Mouse (Mus musculus) liver, postnatal 0 days (tissue): ENCODE data around the gene Unc119. TPM values are rescaled to one million over a fixed set of nuclear protein-coding genes. Genes with fewer than 3 reads are reported as not detected.

ENCODE experiments used
- ATAC-seq: fragments of 200-750 bp; cut with Nextera tagmentation; 2 replicates; pipeline ENCODE4 v1.8.0; 2017; ENCODE audit warnings: mild to moderate bottlenecking, moderate library complexity
- DNase-seq: peaks from one replicate; pipeline ENCODE4 v3.0.0-alpha.2; 2016
- H3K27ac ChIP-seq: fragments of 300-500 bp; sonication (generic); 2 replicates; pipeline ENCODE4 v1.5.1; 2014; ENCODE audit warnings: antibody characterized with exemption, moderate library complexity, mild to moderate bottlenecking, low read depth
- H3K27me3 ChIP-seq: fragments of 300-500 bp; sonication (generic); 2 replicates; pipeline ENCODE4 v1.6.1; 2014; ENCODE audit warnings: low read length, control low read depth, mixed read lengths; ENCODE audit not compliant: insufficient read depth
- H3K36me3 ChIP-seq: fragments of 300-500 bp; sonication (generic); replicated peaks from 2 replicates; pipeline ENCODE4 v1.6.1; 2014; ENCODE audit warnings: mild to moderate bottlenecking, control low read depth, low read length, moderate library complexity, mixed read lengths; ENCODE audit not compliant: insufficient read depth
- H3K4me1 ChIP-seq: fragments of 300-500 bp; sonication (generic); 2 replicates; pipeline ENCODE4 v1.6.1; 2014; ENCODE audit warnings: antibody characterized with exemption, mild to moderate bottlenecking, control low read depth; ENCODE audit not compliant: insufficient read depth
- H3K4me2 ChIP-seq: fragments of 300-500 bp; sonication (generic); 2 replicates; pipeline ENCODE4 v1.6.1; 2014; ENCODE audit warnings: low read depth, mild to moderate bottlenecking, low read length, moderate library complexity, mixed read lengths
- H3K4me3 ChIP-seq: fragments of 300-500 bp; sonication (generic); 2 replicates; pipeline ENCODE4 v1.5.1; 2014; ENCODE audit warnings: low read depth, low read length
- H3K9ac ChIP-seq: fragments of 300-500 bp; sonication (generic); replicated peaks from 2 replicates; pipeline ENCODE4 v1.6.1; 2014; ENCODE audit warnings: mild to moderate bottlenecking, moderate library complexity
- H3K9me3 ChIP-seq: fragments of 300-500 bp; sonication (generic); 2 replicates; pipeline ENCODE4 v1.6.1; 2016; ENCODE audit warnings: mild to moderate bottlenecking, control low read depth, low read length, mixed read lengths
- CTCF ChIP-seq: sonication (generic); IDR thresholded peaks from 2 replicates; pipeline ENCODE4 v1.5.1; 2016; ENCODE audit warnings: antibody characterized with exemption, low read depth
- EP300 ChIP-seq: IDR thresholded peaks from 2 replicates; pipeline ENCODE4 v1.6.1; 2016; ENCODE audit warnings: antibody characterized with exemption, low read depth, mild to moderate bottlenecking
- WGBS: fragments of 180-500 bp; shearing (Covaris S2); extraction: QIAGEN DNeasy Blood & Tissue Kit; methylation state at CpG from one replicate; pipeline ENCODE4 v1.1.7; 2014; ENCODE audit not compliant: insufficient replicate concordance; 5-methylcytosine and 5-hydroxymethylcytosine counted together
- polyA plus RNA-seq: library from polyadenylated mRNA; unstranded; fragments of >200 nt; fragmentation: Nextera tagmentation; extraction: Ambion mirVana; gene quantifications from 2 replicates; pipeline ENCODE4 v1.2.1, GENCODE M21; 2015

Unc119 gene
- polyA plus RNA-seq, 1 experiment from 2014 or later: 63.7 TPM

GRCm38 (mm10) chr11:78310861-78311511 lies 32.3 kb upstream of the Unc119 start:
- H3K4me2 ChIP-seq: no peak overlapping the region
- no peak overlapping the region for H3K9ac ChIP-seq
- H3K4me3 ChIP-seq: no peak overlapping the region
- no peaks in the 10 kb centered on the region for H3K9me3 ChIP-seq
- no peaks in the 10 kb centered on the region for H3K27me3 ChIP-seq
- ATAC-seq (no peak), DNase-seq (no peak)
- no peak overlapping the region for H3K27ac ChIP-seq
- WGBS: 88% methylated on average over 8 of the region's 8 CpGs
- peaks cover 70% of the 10 kb centered on the region for H3K36me3 ChIP-seq
- TF ChIP-seq CTCF (no peak), EP300 (no peak)
- H3K4me1 ChIP-seq: no peaks in the 10 kb centered on the region

- Histone ChIP-seq H3K27me3 (no peaks in the 10 kb centered on the region), H3K4me1 (no peaks in the 10 kb centered on the region), H3K27ac (no peak overlapping the region), H3K9me3 (no peaks in the 10 kb centered on the region), H3K4me2 (no peak overlapping the region), H3K4me3 (no peak overlapping the region), H3K9ac (no peak overlapping the region), H3K36me3 (peaks cover 81% of the 10 kb centered on the region)
- WGBS: 92% methylated on average over 2 of the region's 2 CpGs
- ATAC-seq (no peak), DNase-seq (no peak)
- TF ChIP-seq CTCF (no peak), EP300 (no peak)
Measured at GRCm38 (mm10) chr11:78313662-78314061, 29.6 kb upstream of the Unc119 start.

- Histone ChIP-seq H3K9ac (no peak overlapping the region), H3K9me3 (no peaks in the 10 kb centered on the region), H3K27me3 (no peaks in the 10 kb centered on the region), H3K27ac (no peak overlapping the region), H3K4me2 (no peak overlapping the region), H3K4me3 (no peak overlapping the region), H3K4me1 (no peaks in the 10 kb centered on the region), H3K36me3 (peaks cover 86% of the 10 kb centered on the region)
- WGBS: 95% methylated on average over 2 of the region's 2 CpGs
- DNase-seq (no peak), ATAC-seq (no peak)
- TF ChIP-seq CTCF: no peak
- no peak for TF ChIP-seq EP300
Measured at GRCm38 (mm10) chr11:78318411-78318810, 24.9 kb upstream of the Unc119 start.

GRCm38 (mm10) chr11:78322076-78322831 lies 21.0 kb upstream of the Unc119 start:
- ATAC-seq (no peak), DNase-seq (no peak)
- TF ChIP-seq EP300: no peak
- no peak for TF ChIP-seq CTCF
- Histone ChIP-seq H3K4me1 (no peaks in the 10 kb centered on the region), H3K27me3 (no peaks in the 10 kb centered on the region), H3K4me2 (no peak overlapping the region), H3K4me3 (no peak overlapping the region), H3K27ac (peak overlapping the region; percentile 19; the same call in 1 of the 2 replicates), H3K36me3 (peaks cover 51% of the 10 kb centered on the region), H3K9ac (no peak overlapping the region), H3K9me3 (no peaks in the 10 kb centered on the region)
- 67% methylated on average over 2 of the region's 2 CpGs for WGBS

GRCm38 (mm10) chr11:78322860-78323259 lies 20.4 kb upstream of the Unc119 start, which contains the start of gene Aldoc:
Aldoc (plus strand) TSS chr11:78322968.
- Histone ChIP-seq H3K4me1 (no peaks in the 10 kb centered on the region), H3K4me2 (peak within 1 kb of the TSS; percentile 55), H3K9ac (peak within 1 kb of the TSS; percentile 45), H3K4me3 (peak within 1 kb of the TSS; percentile 23), H3K27me3 (no peaks in the 10 kb centered on the region), H3K36me3 (peaks cover 45% of the 10 kb centered on the region), H3K27ac (peak within 1 kb of the TSS; percentile 73), H3K9me3 (no peaks in the 10 kb centered on the region)
- TF ChIP-seq EP300 (no peak), CTCF (0 out of 2 replicates have a peak, but pooled peaks have one; percentile 8)
- peak; percentile 99 for ATAC-seq
- peak; percentile 90 for DNase-seq
- 3% methylated on average over 15 of the region's 15 CpGs for WGBS

- DNase-seq (no peak), ATAC-seq (no peak)
- H3K27ac ChIP-seq: no peak overlapping the region
- H3K4me2 ChIP-seq: peak overlapping the region; percentile 55; the same call in 1 of the 2 replicates
- TF ChIP-seq CTCF (no peak), EP300 (no peak)
- no peaks in the 10 kb centered on the region for H3K9me3 ChIP-seq
- H3K4me1 ChIP-seq: peaks cover 5% of the 10 kb centered on the region
- H3K27me3 ChIP-seq: no peaks in the 10 kb centered on the region
- 85% methylated on average over 15 of the region's 15 CpGs for WGBS
- H3K36me3 ChIP-seq: peaks cover 32% of the 10 kb centered on the region
- no peak overlapping the region for H3K4me3 ChIP-seq
- no peak overlapping the region for H3K9ac ChIP-seq
Measured at GRCm38 (mm10) chr11:78324000-78324785, 19.1 kb upstream of the Unc119 start.
